Mouse (Mus musculus): Measurements from ENCODE around the gene Isx. TPM values are rescaled to one million over a fixed set of nuclear protein-coding genes. Genes with fewer than 3 reads are reported as not detected.

Gene Isx
- 0.06 TPM in 1 of 2 replicates, not detected in the other for polyA plus RNA-seq (2012; rRNA removed)

- no peak for DNase-seq (ENCODE audit: low spot score)
These were observed at the start of gene Isx for GRCm38 (mm10) chr8:74872940-74873339. Gene Isx (plus strand): TSS chr8:74873173.

GRCm38 (mm10) chr8:74827689-74828088 is 45.3 kb upstream of the Isx start:
- DNase-seq (ENCODE audit: low spot score): no peak

- DNase-seq (ENCODE audit: low spot score): no peak
These were observed 41.7 kb upstream of the Isx start for GRCm38 (mm10) chr8:74831322-74831721.

DNA sequence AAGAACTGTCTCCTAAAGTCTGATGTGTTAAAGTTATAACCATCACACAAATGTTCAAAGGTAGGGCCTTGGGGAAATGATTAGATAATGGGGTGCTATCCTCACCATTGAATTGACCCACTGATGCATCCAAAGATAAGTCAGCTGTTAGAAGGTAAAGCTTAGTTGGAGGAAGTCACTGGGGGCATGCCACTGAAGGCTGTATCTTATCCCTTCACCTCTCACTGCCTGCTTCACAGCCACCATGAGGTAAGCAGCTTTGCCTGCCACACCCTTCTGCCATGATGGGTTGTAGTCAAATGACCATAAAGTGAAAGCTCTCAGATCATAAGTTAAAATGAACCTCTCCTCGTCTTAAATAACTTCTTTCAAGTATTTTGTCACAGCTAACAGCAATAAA is 38.7 kb upstream of the Isx start:
- no peak for DNase-seq (ENCODE audit: low spot score)

DNA sequence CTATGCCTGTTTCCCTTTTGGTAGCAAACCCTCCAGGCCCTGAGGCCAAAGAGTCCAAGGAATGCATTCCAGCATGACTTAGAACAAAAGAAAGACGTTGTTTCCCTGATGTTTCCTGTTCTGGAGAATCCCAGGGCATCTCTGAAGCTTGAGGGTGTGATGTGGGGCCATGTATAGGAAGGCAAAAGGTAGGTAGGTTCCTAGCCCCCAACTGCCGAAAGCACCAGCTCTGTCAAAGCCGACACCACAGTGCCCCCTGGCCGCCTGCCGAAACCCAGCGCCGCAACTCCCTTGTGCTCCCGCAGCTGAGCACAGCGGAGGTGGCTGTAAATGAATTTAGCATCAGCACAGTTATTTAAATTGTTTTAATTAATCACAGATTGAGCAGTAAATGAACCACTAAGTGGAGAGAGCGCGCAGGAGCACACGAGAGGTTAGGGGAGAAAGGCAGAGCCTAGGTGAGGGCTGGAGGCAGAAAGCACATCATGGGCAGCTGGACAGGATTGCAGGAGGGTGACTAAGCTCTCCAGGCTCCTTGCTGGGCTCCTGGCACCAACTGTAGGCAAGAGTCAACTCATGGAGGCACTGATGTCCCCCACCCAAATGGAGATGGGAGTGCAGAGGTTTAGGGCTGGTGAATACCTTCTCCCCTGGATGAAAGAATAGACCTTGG is 25.5 kb upstream of the Isx start:
- DNase-seq (ENCODE audit: low spot score): no peak

- no peak for DNase-seq (ENCODE audit: low spot score)
These were observed 24.3 kb upstream of the Isx start for GRCm38 (mm10) chr8:74848707-74849106.

DNA sequence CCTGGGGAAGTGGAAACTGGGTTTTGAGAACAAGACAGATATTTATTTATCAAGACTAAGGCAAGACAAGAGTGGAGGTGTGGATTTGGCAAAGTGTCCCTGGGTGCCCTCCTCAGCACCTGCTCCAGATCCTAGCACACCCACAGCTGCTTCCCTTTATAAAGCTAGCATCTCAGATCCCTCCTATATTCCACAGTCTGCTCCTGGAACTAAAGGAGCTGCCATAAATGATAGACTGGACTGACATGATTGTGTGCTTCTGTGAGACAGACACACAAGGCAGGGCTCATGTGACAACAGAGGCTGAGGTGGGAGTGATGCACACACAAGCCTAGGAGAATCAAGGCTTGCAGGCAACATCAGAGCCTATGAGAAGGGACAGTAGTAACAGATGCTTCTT is 22.0 kb upstream of the Isx start:
- DNase-seq (ENCODE audit: low spot score): no peak

DNA sequence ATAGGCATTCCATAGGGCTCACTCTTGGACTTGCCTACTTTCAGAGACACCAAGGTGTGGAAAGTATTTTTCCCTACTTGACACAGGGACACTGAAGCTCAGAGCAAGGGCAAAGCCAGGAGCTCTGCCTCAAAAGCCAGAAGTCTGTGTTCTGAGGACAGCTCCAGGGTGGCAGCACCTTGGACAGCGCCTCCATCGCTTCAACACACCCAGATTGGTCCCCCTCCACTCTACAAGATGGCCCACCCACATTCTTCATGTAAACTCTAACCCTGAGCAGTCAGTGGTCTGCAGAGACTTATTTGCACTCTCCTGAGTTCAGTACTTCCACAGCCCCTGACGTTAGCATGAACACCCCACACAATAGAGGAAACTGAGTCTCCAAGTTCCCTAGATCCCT is 21.1 kb upstream of the Isx start:
- DNase-seq (ENCODE audit: low spot score): no peak

DNA sequence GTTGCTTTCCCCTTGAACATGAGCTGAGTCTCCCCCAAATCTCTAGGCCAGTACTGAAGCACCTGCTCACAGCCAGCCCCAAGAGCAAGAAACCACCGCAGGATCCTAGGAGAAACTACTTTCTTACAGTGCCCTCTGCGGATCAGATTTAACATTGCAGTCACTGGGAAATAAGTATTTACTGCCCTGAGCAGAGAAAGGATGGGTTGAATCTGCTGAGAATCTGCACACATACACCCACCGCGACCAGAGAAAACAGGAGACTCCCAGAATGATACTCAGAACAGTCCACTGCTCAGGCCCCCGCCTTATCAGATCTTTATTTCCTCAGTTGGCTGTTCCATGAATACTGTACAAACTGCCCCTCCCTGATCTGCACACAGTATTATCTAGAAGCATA is 19.5 kb upstream of the Isx start:
- DNase-seq (ENCODE audit: low spot score): no peak

DNA sequence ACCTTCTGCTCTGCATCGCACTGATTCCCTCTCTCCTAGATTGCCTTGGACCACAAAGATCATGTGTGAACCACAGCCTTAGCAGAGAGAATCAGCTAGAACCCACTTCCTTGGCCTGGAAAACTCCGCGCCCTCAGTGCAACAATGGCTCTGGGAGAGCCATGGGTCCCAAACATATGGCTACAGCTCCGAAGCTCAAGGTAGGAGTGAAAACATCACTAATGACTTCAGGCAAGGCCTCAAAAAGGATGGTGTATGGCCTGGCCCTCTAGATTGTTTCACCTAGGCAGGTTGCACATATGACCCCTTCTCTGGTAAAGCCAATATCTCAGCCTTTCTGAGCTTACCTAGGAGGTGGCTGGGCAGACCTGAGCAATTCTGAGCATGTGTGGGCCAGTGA is 18.2 kb upstream of the Isx start:
- DNase-seq (ENCODE audit: low spot score): no peak

GRCm38 (mm10) chr8:74855341-74855740 is 17.6 kb upstream of the Isx start:
- DNase-seq (ENCODE audit: low spot score): no peak

- no peak for DNase-seq (ENCODE audit: low spot score)
These were observed 13.7 kb upstream of the Isx start for GRCm38 (mm10) chr8:74859241-74859640.

GRCm38 (mm10) chr8:74860449-74860848 is 12.5 kb upstream of the Isx start:
- no peak for DNase-seq (ENCODE audit: low spot score)

GRCm38 (mm10) chr8:74862598-74862997 is 10.4 kb upstream of the Isx start:
- no peak for DNase-seq (ENCODE audit: low spot score)

DNA sequence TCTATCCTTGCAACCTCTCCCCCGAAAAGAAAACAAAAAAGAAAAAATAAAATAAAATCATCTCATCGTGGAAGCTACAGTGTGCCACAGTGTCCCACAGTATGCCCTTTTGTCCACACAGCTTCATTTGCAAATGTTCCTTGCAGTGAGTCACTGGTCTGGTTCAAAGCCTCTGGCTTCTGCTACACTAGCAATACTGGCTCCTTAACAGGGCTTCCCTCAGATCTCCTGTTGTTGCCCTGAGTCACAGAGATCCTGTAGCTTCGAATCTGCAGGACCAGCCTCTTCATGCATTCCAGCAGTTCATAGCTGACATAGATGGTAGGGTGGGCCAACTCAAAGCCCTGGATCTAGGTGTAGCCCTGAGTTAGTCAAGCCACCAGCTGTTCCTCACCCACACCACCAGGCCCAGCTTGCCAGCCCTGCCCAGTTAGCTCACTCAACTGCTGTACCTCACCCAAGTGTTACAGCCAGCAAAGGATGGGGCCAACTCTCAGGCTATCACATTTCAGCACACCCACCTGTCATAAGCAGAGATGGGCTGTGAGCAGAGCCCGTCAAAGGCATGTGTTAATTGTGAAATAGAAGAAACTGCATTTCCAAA is 2.5 kb upstream of the Isx start:
- no peak for DNase-seq (ENCODE audit: low spot score)

DNA sequence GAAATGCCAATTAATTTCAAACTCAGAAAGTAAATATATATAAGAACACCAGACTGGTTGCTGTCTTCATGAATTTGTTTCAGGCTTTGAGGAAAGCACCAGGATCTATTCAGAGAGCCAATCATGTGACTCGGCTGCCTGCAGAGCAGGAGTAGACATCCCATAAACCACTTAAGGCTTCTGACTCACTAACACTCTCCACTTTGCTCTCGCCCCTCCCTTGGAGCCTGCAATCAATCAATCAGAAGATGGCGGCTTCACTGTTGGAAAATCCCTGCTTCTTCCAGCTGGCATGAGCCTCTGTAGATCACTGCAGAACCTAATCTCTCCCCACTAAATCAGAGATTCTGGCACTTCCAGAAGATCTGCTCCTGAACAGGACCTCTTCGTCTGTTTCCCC is 1.3 kb upstream of the Isx start:
- no peak for DNase-seq (ENCODE audit: low spot score)

GRCm38 (mm10) chr8:74872151-74872823 is 686 bp upstream of the Isx start:
- no peak for DNase-seq (ENCODE audit: low spot score)

DNA sequence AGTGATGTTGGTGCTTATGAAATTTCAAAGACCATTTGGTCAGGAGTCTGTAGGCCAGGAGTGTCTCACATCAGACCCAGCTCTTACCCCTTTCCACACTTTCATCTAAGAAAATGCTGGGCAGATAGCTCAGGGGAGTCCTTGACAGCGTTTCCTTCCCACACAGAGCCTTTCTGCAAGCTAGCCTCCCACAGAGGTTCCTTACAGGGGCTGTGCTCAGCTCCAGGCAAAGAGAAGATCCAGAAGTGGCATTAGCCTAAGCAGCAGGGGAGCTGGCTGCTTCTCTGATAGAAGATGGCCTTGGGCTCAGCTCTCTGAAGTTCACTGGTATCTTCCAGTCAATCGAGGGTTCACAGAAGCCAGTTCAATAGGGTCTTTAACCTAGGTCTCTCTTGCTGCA is 1.6 kb downstream of the Isx start:
- no peak for DNase-seq (ENCODE audit: low spot score)

- no peak for DNase-seq (ENCODE audit: low spot score)
These were observed 5.7 kb downstream of the Isx start for GRCm38 (mm10) chr8:74878637-74879036.

DNA sequence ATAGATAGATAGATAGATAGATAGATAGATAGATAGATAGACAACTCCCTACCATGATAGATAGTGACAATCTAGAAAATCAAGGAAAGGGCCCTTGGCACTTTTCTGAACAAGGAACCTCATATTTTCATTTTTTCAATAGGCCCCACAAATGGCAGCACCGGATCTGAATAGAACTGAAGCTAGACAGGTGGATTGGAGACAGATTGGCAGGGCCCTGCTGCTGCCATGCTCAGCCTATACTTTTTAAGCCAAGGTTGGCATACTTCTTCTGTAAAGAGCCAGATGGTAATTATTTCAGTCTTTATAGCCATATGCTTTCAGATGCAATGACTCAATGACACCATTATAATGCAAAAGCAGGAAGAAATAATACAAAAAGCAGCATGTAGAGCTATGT is 15.8 kb downstream of the Isx start:
- DNase-seq (ENCODE audit: low spot score): no peak

DNA sequence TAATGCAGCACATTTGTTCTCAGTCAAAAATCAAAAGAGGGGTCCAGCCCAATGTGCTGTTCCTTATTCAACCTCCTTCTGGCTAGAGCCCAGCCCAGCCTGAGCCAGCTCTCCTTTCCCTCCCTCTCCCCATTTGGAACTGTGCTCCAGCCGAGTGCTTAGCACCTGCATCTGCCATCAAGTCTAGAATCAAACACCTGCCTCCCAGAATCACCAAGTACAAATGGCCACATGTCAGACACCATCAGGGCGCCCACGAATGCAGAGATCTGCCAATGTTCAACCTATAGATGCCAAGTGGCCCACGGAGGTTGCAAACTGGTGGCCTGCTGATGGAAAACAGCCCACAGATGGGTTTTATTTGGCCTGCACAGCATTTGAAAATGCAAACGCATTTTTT is 18.1 kb downstream of the Isx start:
- DNase-seq (ENCODE audit: low spot score): no peak

DNA sequence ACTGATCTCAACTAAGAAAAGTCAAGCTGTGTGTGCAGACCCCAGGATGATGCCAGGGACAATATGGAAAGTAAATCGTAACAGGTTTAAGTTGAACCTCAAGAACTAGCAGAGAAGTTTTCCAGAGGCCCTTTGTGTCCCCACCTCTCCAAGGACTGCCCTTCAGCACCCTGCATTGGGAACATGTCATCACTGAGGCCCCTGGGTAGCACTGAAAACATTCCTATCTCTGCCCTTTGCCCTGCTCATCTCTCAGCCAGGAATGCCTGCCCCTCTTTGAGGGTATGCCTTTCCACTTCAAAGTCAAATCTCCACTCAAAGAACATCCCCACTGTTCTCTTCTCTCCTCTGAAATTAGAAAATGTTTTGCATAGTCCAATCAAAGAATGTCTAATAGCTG is 23.3 kb downstream of the Isx start:
- DNase-seq (ENCODE audit: low spot score): no peak

DNA sequence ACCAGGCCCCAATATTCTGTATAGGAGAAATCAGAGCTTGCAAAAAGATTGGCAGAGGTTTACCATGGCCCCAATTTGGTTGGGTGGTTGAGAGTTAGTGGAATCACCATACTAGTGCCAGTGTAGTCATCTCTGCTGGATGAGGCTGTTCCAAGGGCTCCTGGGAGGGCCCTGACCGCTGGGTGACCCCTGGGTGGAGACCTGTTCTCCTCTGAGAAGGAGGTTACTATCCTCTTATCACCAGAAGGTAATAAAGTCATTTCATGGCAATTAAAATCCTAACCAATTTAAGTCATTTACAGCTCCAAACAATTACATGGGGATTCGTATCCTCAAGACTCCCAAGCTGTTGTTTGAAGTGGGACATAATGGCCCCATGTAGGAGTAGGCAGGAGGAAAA is 24.3 kb downstream of the Isx start:
- no peak for DNase-seq (ENCODE audit: low spot score)

All from urinary bladder, adult 2 months (tissue).